Comparison of ENCODE assay signal across 8 mouse cellular contexts in genomic region chr2:6118246-6118645, GRCm38 (mm10). TPM values are rescaled to one million over a fixed set of nuclear protein-coding genes. Genes with fewer than 3 reads are reported as not detected.
A peak's percentile ranks its signal among the peaks of the same experiment; 100 is the strongest.
DNase-seq lines count a peak whose midpoint lies in the region; ATAC-seq and TF ChIP-seq lines count a peak whose summit lies in the region.

No protein-coding gene starts in this region.

- TF ChIP-seq CTCF in heart, adult 2 months (IDR thresholded peaks at IDR 0.05) = no peak
- no peak for TF ChIP-seq CTCF in kidney, postnatal 0 days (IDR thresholded peaks at IDR 0.05; ENCODE audit: low read depth)

- no peaks in the 10 kb centered on the region for H3K79me2 ChIP-seq in heart, adult 2 months (replicated peaks; ENCODE audit: control insufficient read depth, insufficient read depth, low read length)

- TF ChIP-seq EP300 in heart, adult 2 months (IDR thresholded peaks at IDR 0.05; ENCODE audit: insufficient read depth, low read depth, low read length) = no peak

- no peak overlapping the region for H3K9ac ChIP-seq in heart, adult 2 months (ENCODE audit: low read depth, low read length)
- H3K9ac ChIP-seq in kidney, postnatal 0 days (ENCODE audit: low read depth, low read length) = no peak overlapping the region
- H3K9ac ChIP-seq in midbrain, embryonic 13.5 days (replicated peaks) = no peak overlapping the region

- WGBS in heart, adult 2 months = 42% methylated on average over 10 of the region's 10 CpGs
- 70% methylated on average over 10 of the region's 10 CpGs for WGBS in kidney, postnatal 0 days
- 83% methylated on average over 10 of the region's 10 CpGs for WGBS in midbrain, embryonic 13.5 days

- intact Hi-C loops in heart, adult 2 months (cut with DNase I) = no loop called here

- peak overlapping the region; percentile 28 for H3K27ac ChIP-seq in heart, adult 2 months
- H3K27ac ChIP-seq in kidney, postnatal 0 days = no peak overlapping the region
- no peak overlapping the region for H3K27ac ChIP-seq in midbrain, embryonic 13.5 days

- no peak for TF ChIP-seq POLR2A in heart, adult 2 months (IDR thresholded peaks at IDR 0.05; ENCODE audit: insufficient read depth, low read depth, low read length)

- H3K4me3 ChIP-seq in heart, adult 2 months = no peak overlapping the region
- H3K4me3 ChIP-seq in kidney, postnatal 0 days (replicated peaks; ENCODE audit: low read depth, low read length) = no peak overlapping the region
- H3K4me3 ChIP-seq in midbrain, embryonic 13.5 days (replicated peaks) = no peak overlapping the region

- no peak overlapping the region for H3K4me2 ChIP-seq in kidney, postnatal 0 days (ENCODE audit: low read length)
- H3K4me2 ChIP-seq in midbrain, embryonic 13.5 days (replicated peaks) = no peak overlapping the region

- peak; percentile 84 for ATAC-seq in kidney, postnatal 0 days (replicated peaks; ENCODE audit: low FRiP score, low read depth)
- ATAC-seq in midbrain, embryonic 13.5 days = no peak

- peaks cover 3% of the 10 kb centered on the region for H3K4me1 ChIP-seq in heart, adult 2 months (ENCODE audit: control insufficient read depth, insufficient read depth, low read length)
- no peaks in the 10 kb centered on the region for H3K4me1 ChIP-seq in kidney, postnatal 0 days (replicated peaks; ENCODE audit: insufficient read depth, low read length)
- H3K4me1 ChIP-seq in midbrain, embryonic 13.5 days (replicated peaks) = no peaks in the 10 kb centered on the region

- peak; percentile 63 for DNase-seq in 416B (ENCODE audit: low read depth)
- peak; percentile 86 for DNase-seq in adrenal gland, adult 8-10 months
- peak; percentile 64 to 77 for DNase-seq in heart, adult 2 months
- DNase-seq in kidney, postnatal 0 days (ENCODE audit: low spot score) = no peak
- peak; percentile 21 for DNase-seq in testis, postnatal 14 days (ENCODE audit: low spot score)
- DNase-seq in layer of hippocampus, adult 11-12 months (ENCODE audit: low spot score) = no peak
- no peak for DNase-seq in retina, postnatal 1 day

- H3K9me3 ChIP-seq in kidney, postnatal 0 days (replicated peaks; ENCODE audit: low read length) = no peaks in the 10 kb centered on the region
- no peaks in the 10 kb centered on the region for H3K9me3 ChIP-seq in midbrain, embryonic 13.5 days

- no peaks in the 10 kb centered on the region for H3K36me3 ChIP-seq in heart, adult 2 months (ENCODE audit: control insufficient read depth, insufficient read depth, low read length)
- H3K36me3 ChIP-seq in kidney, postnatal 0 days (ENCODE audit: insufficient read depth, low read length) = no peaks in the 10 kb centered on the region
- no peaks in the 10 kb centered on the region for H3K36me3 ChIP-seq in midbrain, embryonic 13.5 days

- H3K27me3 ChIP-seq in heart, adult 2 months (ENCODE audit: control insufficient read depth, insufficient read depth, low read length) = no peaks in the 10 kb centered on the region
- H3K27me3 ChIP-seq in kidney, postnatal 0 days (ENCODE audit: insufficient read depth, low read length) = no peaks in the 10 kb centered on the region
- no peaks in the 10 kb centered on the region for H3K27me3 ChIP-seq in midbrain, embryonic 13.5 days

RNA-seq across cellular contexts. Expression of gene Proser2, which starts 11.8 kb away (rescaled TPM):
- 10 to 100 TPM; 15.6 to 19.0 (median 17.1) TPM for total RNA-seq in adrenal gland, adult 8-10 months (2022)
- total RNA-seq in heart, adult 2 months (2021) = 10 to 100 TPM; 12.2 to 16.6 TPM
- polyA plus RNA-seq in heart, adult 2 months (2012; rRNA removed) = 4.7 and 5.0 TPM in 2 replicates
- 16.7 and 17.0 TPM in 2 replicates for polyA plus RNA-seq in kidney, postnatal 0 days (2015; fragmentation: Nextera tagmentation; extraction: Ambion mirVana)
- polyA plus RNA-seq in midbrain, embryonic 13.5 days (2015; fragmentation: Nextera tagmentation; extraction: Ambion mirVana) = 3.3 and 3.4 TPM in 2 replicates

Comparison
In these comparisons a context has a peak if more than half of its experiments do, and no peak if none do; other contexts are left out.
1. DNase-seq: peak in 416B (single experiment), adrenal gland, adult 8-10 months (single experiment), heart, adult 2 months (2 of 2) and testis, postnatal 14 days (single experiment); none in kidney, postnatal 0 days (single experiment), layer of hippocampus, adult 11-12 months (single experiment) and retina, postnatal 1 day (single experiment).